9 mouse cellular contexts compared by ENCODE assay signal in the genomic region with DNA sequence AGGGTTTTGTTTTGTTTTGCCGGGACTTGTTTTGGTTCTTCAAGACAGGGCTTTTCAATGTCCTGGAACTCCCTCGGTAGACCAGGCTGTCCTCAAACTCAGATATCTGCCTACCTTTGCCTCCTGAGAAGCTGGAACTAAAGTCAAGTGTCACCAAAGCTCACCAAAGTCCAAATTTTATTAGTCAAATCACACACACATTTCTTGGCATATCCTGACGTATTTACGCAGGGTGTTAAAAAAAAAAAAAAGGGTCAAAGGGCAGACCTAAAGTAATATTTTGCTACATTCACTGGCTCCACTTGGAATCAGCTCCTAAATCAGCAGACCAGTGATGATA. TPM values are rescaled to one million over a fixed set of nuclear protein-coding genes. Genes with fewer than 3 reads are reported as not detected.
DNase-seq lines count a peak whose midpoint lies in the region; ATAC-seq lines count a peak whose summit lies in the region.
"Had no signal": no experiment of that assay in that cellular context is flagged by ENCODE, and none has a peak within 500 bp of the region (broad histone marks: within the 10 kb centered on the region; RNA-seq: fewer than 3 reads in every experiment).

No protein-coding gene starts in this region.

- peak overlapping the region; percentile 36; the same call in 1 of the 2 replicates for H3K4me2 ChIP-seq in heart, embryonic 13.5 days
- peak overlapping the region; percentile 11; the same call in 1 of the 2 replicates for H3K4me2 ChIP-seq in hindbrain, embryonic 15.5 days
- H3K4me2 ChIP-seq in stomach, embryonic 14.5 days (replicated peaks; ENCODE audit: low read depth, low read length) = 0 out of 2 replicates have a peak overlapping the region, but pooled peaks have one; percentile 5

- no peaks in the 10 kb centered on the region for H3K27me3 ChIP-seq in heart, embryonic 13.5 days (replicated peaks)
- H3K27me3 ChIP-seq in megakaryocyte, embryonic 14.5 days (replicated peaks) = no peaks in the 10 kb centered on the region
- H3K27me3 ChIP-seq in hindbrain, embryonic 15.5 days = no peaks in the 10 kb centered on the region
- H3K27me3 ChIP-seq in stomach, embryonic 14.5 days (ENCODE audit: control insufficient read depth, insufficient read depth, low read length) = no peaks in the 10 kb centered on the region

- DNase-seq in heart, adult 9 months (ENCODE audit: low spot score in 2 of 2) = no peak
- DNase-seq in lung, postnatal 36 days = no peak
- DNase-seq: adrenal gland, postnatal 10 days had no signal

- H3K9ac ChIP-seq in heart, embryonic 13.5 days = peak overlapping the region; percentile 54; the same call in 1 of the 2 replicates
- no peak overlapping the region for H3K9ac ChIP-seq in hindbrain, embryonic 15.5 days
- H3K9ac ChIP-seq in stomach, embryonic 14.5 days (replicated peaks; ENCODE audit: low read depth, low read length) = no peak overlapping the region

- H3K4me1 ChIP-seq in heart, embryonic 13.5 days = peaks cover 61% of the 10 kb centered on the region
- H3K4me1 ChIP-seq in megakaryocyte, embryonic 14.5 days = peaks cover 58% of the 10 kb centered on the region
- H3K4me1 ChIP-seq in hindbrain, embryonic 15.5 days (replicated peaks) = peaks cover 51% of the 10 kb centered on the region
- peaks cover 31% of the 10 kb centered on the region for H3K4me1 ChIP-seq in stomach, embryonic 14.5 days (ENCODE audit: control insufficient read depth, insufficient read depth, low read length)

- WGBS in heart, embryonic 13.5 days = 53% methylated on average over 4 of the region's 4 CpGs
- WGBS in hindbrain, embryonic 15.5 days = 67% methylated on average over 4 of the region's 4 CpGs
- WGBS in stomach, embryonic 14.5 days = 59% methylated on average over 4 of the region's 4 CpGs

- H3K9me3 ChIP-seq in heart, embryonic 13.5 days = no peaks in the 10 kb centered on the region
- H3K9me3 ChIP-seq in megakaryocyte, embryonic 14.5 days = no peaks in the 10 kb centered on the region
- H3K9me3 ChIP-seq in hindbrain, embryonic 15.5 days = no peaks in the 10 kb centered on the region
- no peaks in the 10 kb centered on the region for H3K9me3 ChIP-seq in stomach, embryonic 14.5 days (ENCODE audit: control insufficient read depth, low read depth, low read length)

- H3K4me3 ChIP-seq in heart, embryonic 13.5 days = peak overlapping the region; percentile 1; the same call in 1 of the 2 replicates
- peak overlapping the region; percentile 93 for H3K4me3 ChIP-seq in megakaryocyte, embryonic 14.5 days (replicated peaks)
- no peak overlapping the region for H3K4me3 ChIP-seq in hindbrain, embryonic 15.5 days
- no peak overlapping the region for H3K4me3 ChIP-seq in stomach, embryonic 14.5 days (ENCODE audit: low read depth, low read length)

- peaks cover 38% of the 10 kb centered on the region for H3K36me3 ChIP-seq in heart, embryonic 13.5 days
- H3K36me3 ChIP-seq in megakaryocyte, embryonic 14.5 days (replicated peaks; ENCODE audit: low read length) = peaks cover 57% of the 10 kb centered on the region
- no peaks in the 10 kb centered on the region for H3K36me3 ChIP-seq in hindbrain, embryonic 15.5 days
- peaks cover 13% of the 10 kb centered on the region for H3K36me3 ChIP-seq in stomach, embryonic 14.5 days (ENCODE audit: control insufficient read depth, insufficient read depth, low read length)

- peak overlapping the region; percentile 68 for H3K27ac ChIP-seq in heart, embryonic 13.5 days (replicated peaks)
- H3K27ac ChIP-seq in hindbrain, embryonic 15.5 days (replicated peaks) = 0 out of 2 replicates have a peak overlapping the region, but pooled peaks have one; percentile 10
- peak overlapping the region; percentile 27; the same call in 1 of the 2 replicates for H3K27ac ChIP-seq in stomach, embryonic 14.5 days (ENCODE audit: low read length)

- no peak for ATAC-seq in heart, embryonic 13.5 days (ENCODE audit: extremely low read depth, insufficient number of reproducible peaks, low FRiP score, low TSS enrichment)
- no peak for ATAC-seq in megakaryocyte, adult 5-6 weeks (ENCODE audit: poor library complexity, severe bottlenecking)
- ATAC-seq in hindbrain, embryonic 15.5 days (ENCODE audit: low FRiP score, low read depth) = no peak
- ATAC-seq in stomach, embryonic 14.5 days (ENCODE audit: insufficient number of reproducible peaks, insufficient read depth, low FRiP score, low read depth) = no peak
- no peak for ATAC-seq in granulocyte monocyte progenitor cell, adult 5-6 weeks (replicated peaks; ENCODE audit: poor library complexity, severe bottlenecking)

RNA-seq across cellular contexts. Expression of gene Chd2, which starts 5.8 kb away (rescaled TPM):
- 31.3 and 34.1 TPM in 2 replicates for polyA plus RNA-seq in heart, embryonic 13.5 days (2015; fragmentation: Nextera tagmentation; extraction: Ambion mirVana)
- 3.1 and 38.7 TPM in 2 replicates for polyA plus RNA-seq in megakaryocyte, embryonic 14.5 days (2012; ENCODE audit: insufficient read depth, low replicate concordance)
- total RNA-seq in megakaryocyte, adult 5-6 weeks (2015) = 51.4 and 54.4 TPM in 2 replicates
- total RNA-seq in megakaryocyte, adult 5-6 weeks (2017) = 88.6 and 119 TPM in 2 replicates
- polyA plus RNA-seq in hindbrain, embryonic 15.5 days (2015; fragmentation: Nextera tagmentation; extraction: Ambion mirVana) = 34.9 and 37.2 TPM in 2 replicates
- polyA plus RNA-seq in stomach, embryonic 14.5 days (2014; fragmentation: Nextera tagmentation; extraction: Ambion mirVana) = 71.0 and 77.2 TPM in 2 replicates
- 42.3 and 47.5 TPM in 2 replicates for total RNA-seq in granulocyte monocyte progenitor cell, adult 5-6 weeks (2014; fragmentation: Nextera tagmentation)
- total RNA-seq in granulocyte monocyte progenitor cell, adult 5-6 weeks (2017) = 93.8 and 118 TPM in 2 replicates

Comparison
In these comparisons a context has a peak if more than half of its experiments do, and no peak if none do; other contexts are left out.
1. H3K27ac ChIP-seq: peak in every context shown above with its lines; median percentile 68 in heart, embryonic 13.5 days; 27 in stomach, embryonic 14.5 days; 10 in hindbrain, embryonic 15.5 days.
2. H3K4me3 ChIP-seq: peak in heart, embryonic 13.5 days (single experiment) and megakaryocyte, embryonic 14.5 days (single experiment); none in hindbrain, embryonic 15.5 days (single experiment) and stomach, embryonic 14.5 days (single experiment).
3. Peak in every context shown above with its lines, with median percentiles within 50 percentile points of each other: H3K4me2 ChIP-seq.